Mouse (Mus musculus) sigmoid colon, adult 10 weeks (tissue): ENCODE measurements around the gene Focad. TPM values are rescaled to one million over a fixed set of nuclear protein-coding genes. Genes with fewer than 3 reads are reported as not detected.

ENCODE experiments used
- polyA plus RNA-seq: library from polyadenylated mRNA; stranded (reverse); fragments of 350-450 nt; fragmentation: Illumina TruSeq; extraction: RNeasy Lipid Tissue Mini Kit (QIAGEN cat#74804); gene quantifications from one replicate; pipeline ENCODE4 v1.2.3, GENCODE M21; 2014; ENCODE audit warnings: low read depth, low replicate concordance

Gene Focad
- 5.3 TPM for polyA plus RNA-seq

GRCm38 (mm10) chr4:88094062-88094767, at the start of gene Focad:
TSS of gene Focad (plus strand) at chr4:88094629.

GRCm38 (mm10) chr4:88438326-88438989, 344.0 kb downstream of the Focad start, which contains the start of gene Hacd4:
TSS of gene Hacd4 (minus strand) at chr4:88438928.

Other genes starting within 250 kb of the Focad start
- 136 TPM for gene Mllt3, start 61.3 kb upstream of the Focad start, polyA plus RNA-seq